Mouse (Mus musculus) liver, embryonic 14.5 days (tissue): ENCODE measurements at regions not wholly inside any gene's neighbourhood (a gene's known extent, or its start where the extent isn't known, plus 50 kb on each side); places are given as distances from the start of the nearest gene placed in this dataset.

ENCODE experiments used
- ATAC-seq: fragments of 200-750 bp; cut with Nextera tagmentation; 2 replicates; pipeline ENCODE4 v1.8.0; 2017; ENCODE audit warnings: moderate number of reproducible peaks, mild to moderate bottlenecking, moderate library complexity; ENCODE audit not compliant: insufficient read depth
- DNase-seq, 3 experiments: peaks; one replicate each; pipeline ENCODE4 v3.0.0-alpha.2; 2012 to 2013; ENCODE audit warnings: low read depth in 3 of 3, low spot score in 3 of 3
- H3K27ac ChIP-seq: fragments of 300-500 bp; sonication (generic); 2 replicates; pipeline ENCODE4 v1.5.1; 2014; ENCODE audit warnings: moderate library complexity, mild to moderate bottlenecking, control low read depth, inconsistent platforms
- H3K27me3 ChIP-seq: fragments of 300-500 bp; sonication (generic); 2 replicates; pipeline ENCODE4 v1.6.1; 2014; ENCODE audit warnings: mild to moderate bottlenecking, low read length, moderate library complexity; ENCODE audit not compliant: control insufficient read depth, insufficient read depth
- H3K36me3 ChIP-seq: fragments of 300-500 bp; sonication (generic); replicated peaks from 2 replicates; pipeline ENCODE4 v1.6.1; 2014; ENCODE audit warnings: low read depth; ENCODE audit not compliant: control insufficient read depth, insufficient read depth
- H3K4me1 ChIP-seq, 2 experiments: fragments of 200-500 bp in 1 of 2; fragments of 300-500 bp in 1 of 2; sonication (generic) in 1 of 2; replicated peaks; 2 replicates each; pipeline ENCODE4 v1.6.1; 2012 to 2014; ENCODE audit warnings: antibody characterized with exemption in 1 of 2, inconsistent platforms in 1 of 2, low read length in 1 of 2; ENCODE audit not compliant: control insufficient read depth in 2 of 2, insufficient read depth in 2 of 2
- H3K4me2 ChIP-seq: fragments of 300-500 bp; sonication (generic); 2 replicates; pipeline ENCODE4 v1.6.1; 2014; ENCODE audit warnings: low read depth, mild to moderate bottlenecking, control low read depth, moderate library complexity
- H3K4me3 ChIP-seq, 2 experiments: fragments of 200-500 bp in 1 of 2; fragments of 300-500 bp in 1 of 2; sonication (generic) in 1 of 2; 2 replicates each; pipeline ENCODE4 v1.5.1; 2012 to 2014; ENCODE audit warnings: low read depth in 2 of 2, low read length in 2 of 2, mild to moderate bottlenecking in 2 of 2, control low read depth in 1 of 2, inconsistent platforms in 1 of 2, moderate library complexity in 1 of 2; ENCODE audit not compliant: insufficient read depth in 1 of 2
- H3K9ac ChIP-seq: fragments of 300-500 bp; sonication (generic); replicated peaks from 2 replicates; pipeline ENCODE4 v1.6.1; 2014; ENCODE audit warnings: mild to moderate bottlenecking, control low read depth, moderate library complexity
- H3K9me3 ChIP-seq: fragments of 300-500 bp; sonication (generic); 2 replicates; pipeline ENCODE4 v1.6.1; 2016; ENCODE audit warnings: low read length, mixed read lengths; ENCODE audit not compliant: control insufficient read depth
- CTCF ChIP-seq: IDR thresholded peaks from 2 replicates; pipeline ENCODE4 v1.5.1; 2016; ENCODE audit warnings: antibody characterized with exemption, low read depth, control low read depth
- EP300 ChIP-seq: IDR thresholded peaks from 2 replicates; pipeline ENCODE4 v1.6.1; 2016; ENCODE audit warnings: antibody characterized with exemption, low read depth
- WGBS: fragments of 180-500 bp; shearing (Covaris S2); extraction: QIAGEN DNeasy Blood & Tissue Kit; methylation state at CpG from one replicate; pipeline ENCODE4 v1.1.7; 2014; ENCODE audit not compliant: insufficient replicate concordance; 5-methylcytosine and 5-hydroxymethylcytosine counted together

- Histone ChIP-seq H3K4me2 (no peak overlapping the region), H3K4me1 (peaks cover 0 to 8% of the 10 kb centered on the region in 2 experiments; a peak in 2 of 4 replicates), H3K27ac (no peak overlapping the region), H3K4me3 (no peak overlapping the region), H3K36me3 (no peaks in the 10 kb centered on the region), H3K27me3 (no peaks in the 10 kb centered on the region), H3K9ac (no peak overlapping the region), H3K9me3 (no peaks in the 10 kb centered on the region)
- 63% methylated on average over 4 of the region's 4 CpGs for WGBS
- DNase-seq, result no peak
- no peak for ATAC-seq
- TF ChIP-seq EP300 (no peak), CTCF (no peak)
Measured at GRCm38 (mm10) chr3:38282891-38283290, 201.8 kb downstream of the Ankrd50 start.

DNA sequence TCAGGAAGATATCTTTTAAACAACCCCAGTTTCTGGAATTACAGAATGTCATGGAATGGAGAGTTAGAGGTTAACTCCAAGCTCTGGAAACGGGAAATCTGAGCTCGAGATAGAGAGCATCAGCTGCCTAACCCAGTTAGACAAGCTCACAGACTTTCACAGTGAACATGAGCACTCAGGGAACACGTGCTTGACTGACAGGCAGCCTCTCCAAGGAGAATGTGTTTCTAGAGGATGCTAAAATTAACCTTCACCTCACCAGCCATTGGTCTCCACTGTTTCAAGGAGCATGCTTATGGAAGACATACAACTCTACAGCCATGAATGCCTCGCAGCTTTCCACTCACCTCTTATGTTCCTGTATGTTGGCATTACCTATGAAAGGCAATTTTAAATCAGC is 203.0 kb downstream of the Ankrd50 start:
- TF ChIP-seq CTCF, result no peak
- no peak for TF ChIP-seq EP300
- Histone ChIP-seq H3K36me3 (no peaks in the 10 kb centered on the region), H3K27ac (no peak overlapping the region), H3K27me3 (no peaks in the 10 kb centered on the region), H3K4me1 (peaks cover 0 to 8% of the 10 kb centered on the region in 2 experiments; a peak in 2 of 4 replicates), H3K9me3 (no peaks in the 10 kb centered on the region), H3K9ac (no peak overlapping the region), H3K4me3 (no peak overlapping the region), H3K4me2 (no peak overlapping the region)
- whole genome bisulfite sequencing, result 44% methylated on average over 4 of the region's 4 CpGs
- DNase-seq, result no peak
- ATAC-seq, result no peak

DNA sequence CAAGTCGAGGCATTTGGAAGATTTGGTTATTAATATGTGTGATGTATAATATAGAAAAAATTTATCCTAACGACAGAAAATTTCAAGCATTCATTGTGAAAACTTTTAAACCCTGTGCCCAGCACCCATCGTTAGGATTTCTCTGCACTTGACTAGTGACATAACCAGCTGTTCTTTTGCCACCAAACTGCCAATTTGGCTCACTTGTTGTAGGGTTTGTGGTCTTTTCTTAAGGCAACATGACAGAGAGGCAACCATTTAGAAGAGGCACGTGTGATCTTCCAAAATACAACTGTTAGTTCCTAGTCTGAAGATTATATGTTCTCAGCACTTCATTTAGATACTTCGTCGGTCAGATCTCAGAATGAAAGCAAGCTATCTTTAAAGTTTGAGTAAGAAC is 203.8 kb downstream of the Ankrd50 start:
- no peak for TF ChIP-seq CTCF
- TF ChIP-seq EP300, result no peak
- H3K4me2 ChIP-seq, result no peak overlapping the region
- DNase-seq (no peak), ATAC-seq (no peak)
- 47% methylated on average over 6 of the region's 6 CpGs for WGBS
- peaks cover 0 to 8% of the 10 kb centered on the region in 2 experiments; a peak in 2 of 4 replicates for H3K4me1 ChIP-seq
- no peak overlapping the region for H3K9ac ChIP-seq
- H3K36me3 ChIP-seq, result no peaks in the 10 kb centered on the region
- no peak overlapping the region for H3K27ac ChIP-seq
- H3K4me3 ChIP-seq, result no peak overlapping the region
- H3K9me3 ChIP-seq, result no peaks in the 10 kb centered on the region
- no peaks in the 10 kb centered on the region for H3K27me3 ChIP-seq

- H3K9me3 ChIP-seq, result no peaks in the 10 kb centered on the region
- H3K9ac ChIP-seq, result no peak overlapping the region
- H3K36me3 ChIP-seq, result no peaks in the 10 kb centered on the region
- TF ChIP-seq EP300, result no peak
- no peak for TF ChIP-seq CTCF
- WGBS, result 55% methylated on average over 3 of the region's 3 CpGs
- no peak overlapping the region for H3K4me3 ChIP-seq
- no peak overlapping the region for H3K27ac ChIP-seq
- no peak for ATAC-seq
- no peaks in the 10 kb centered on the region for H3K27me3 ChIP-seq
- peaks cover 0 to 10% of the 10 kb centered on the region in 2 experiments; a peak in 2 of 4 replicates for H3K4me1 ChIP-seq
- no peak for DNase-seq
- no peak overlapping the region for H3K4me2 ChIP-seq
Measured at GRCm38 (mm10) chr3:38280105-38280504, 204.5 kb downstream of the Ankrd50 start.

DNA sequence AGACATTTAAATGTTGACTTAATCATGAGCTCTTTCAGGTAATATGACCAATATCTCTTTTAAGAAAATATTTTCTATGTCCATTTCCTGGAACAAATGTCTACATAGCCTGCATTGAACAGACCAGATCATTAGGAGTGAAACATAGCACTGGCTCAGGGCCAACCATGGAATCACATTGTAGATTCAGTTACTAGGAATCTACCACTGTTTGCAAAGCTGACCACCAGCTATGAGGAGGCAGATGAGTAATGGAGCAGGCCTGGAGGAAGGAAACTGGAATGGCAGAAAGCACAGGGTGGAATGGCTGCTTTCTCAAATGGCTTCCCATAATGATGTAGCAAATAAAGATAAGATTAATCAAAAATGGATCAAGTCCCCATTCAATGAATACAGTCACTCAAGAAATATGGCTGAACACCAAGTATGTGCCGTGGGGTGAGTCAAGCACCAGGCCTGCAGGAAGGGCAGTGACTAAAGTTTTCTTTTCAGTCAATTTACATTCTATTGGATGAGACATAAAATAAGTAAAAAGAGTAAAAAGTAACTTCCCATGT is 207.6 kb downstream of the Ankrd50 start:
- Histone ChIP-seq H3K36me3 (no peaks in the 10 kb centered on the region), H3K27me3 (no peaks in the 10 kb centered on the region), H3K9ac (no peak overlapping the region), H3K4me1 (0 out of 4 replicates have a peak, but pooled peaks cover 0 to 2% of the 10 kb centered on the region in 2 experiments), H3K4me2 (no peak overlapping the region), H3K4me3 (no peak overlapping the region), H3K27ac (no peak overlapping the region), H3K9me3 (no peaks in the 10 kb centered on the region)
- ATAC-seq, result no peak
- TF ChIP-seq CTCF (no peak), EP300 (no peak)
- WGBS, result 74% methylated on average over 1 of the region's 1 CpGs
- DNase-seq, result no peak
